In the genomic region with DNA sequence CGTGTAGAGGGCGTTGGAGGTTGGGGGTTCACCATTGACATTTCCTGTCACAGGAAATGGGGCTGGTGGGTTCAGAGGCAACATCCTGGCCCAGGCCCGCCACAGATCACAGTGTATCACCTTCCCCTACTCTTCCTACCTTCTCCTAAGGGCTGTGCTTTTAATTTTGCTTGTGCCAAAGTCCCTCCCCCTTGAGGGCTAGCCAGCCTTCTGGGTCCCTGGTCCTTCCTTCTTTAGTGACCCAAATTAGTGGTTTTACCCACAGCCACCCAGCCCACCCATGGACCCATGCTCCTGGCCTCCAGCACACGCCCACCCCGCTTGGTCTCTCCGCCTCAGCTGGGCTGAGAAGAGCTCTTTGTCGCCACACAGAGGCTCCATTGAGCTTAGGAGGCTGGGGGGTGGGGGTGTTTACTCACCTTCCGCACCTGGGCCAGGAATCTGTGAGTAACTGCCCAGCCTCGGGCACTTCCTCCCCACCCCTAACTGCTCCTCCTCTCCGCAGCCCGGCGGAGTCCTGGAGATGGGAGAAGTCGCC, we compare ENCODE assay signal across 9 mouse cellular contexts. TPM values are rescaled to one million over a fixed set of nuclear protein-coding genes. Genes with fewer than 3 reads are reported as not detected.
DNase-seq lines count a peak whose midpoint lies in the region; ATAC-seq lines count a peak whose summit lies in the region.
"Had no signal": no experiment of that assay in that cellular context is flagged by ENCODE, and none has a peak within 500 bp of the region (broad histone marks: within the 10 kb centered on the region; RNA-seq: fewer than 3 reads in every experiment).

No protein-coding gene starts in this region.

- H3K27me3 ChIP-seq in heart, embryonic 15.5 days, result no peaks in the 10 kb centered on the region
- no peaks in the 10 kb centered on the region for H3K27me3 ChIP-seq in limb, embryonic 11.5 days (ENCODE audit: control insufficient read depth, insufficient read depth, low read length)

- intact Hi-C loops in gastrocnemius, postnatal 36 days (cut with DNase I), result loop anchor here (10.0 kb wide), 1 partner anchor 168 kb away; the partner anchor contains the start of genes Grik5 and Zfp574
- intact Hi-C loops in left cerebral cortex, postnatal 14 days (cut with DNase I), result loop anchor here (5.0 kb wide), 1 partner anchor 45 kb away; no protein-coding TSS in a partner anchor

- peaks cover 10% of the 10 kb centered on the region; the same call in 1 of the 2 replicates for H3K36me3 ChIP-seq in heart, embryonic 15.5 days
- H3K36me3 ChIP-seq in limb, embryonic 11.5 days (ENCODE audit: control insufficient read depth, insufficient read depth, low read length), result 0 out of 2 replicates have a peak, but pooled peaks cover 2% of the 10 kb centered on the region

- no peaks in the 10 kb centered on the region for H3K9me3 ChIP-seq in heart, embryonic 15.5 days (replicated peaks)
- no peaks in the 10 kb centered on the region for H3K9me3 ChIP-seq in limb, embryonic 11.5 days (ENCODE audit: control insufficient read depth, low read length)

- no peak for DNase-seq in heart, postnatal 4 days
- peak; percentile 67 for DNase-seq in R1 (ENCODE audit: low read depth, low spot score)
- DNase-seq in limb, embryonic 11.5 days (ENCODE audit: low spot score), result peak; percentile 54
- no peak for DNase-seq in gastrocnemius, postnatal 36 days
- DNase-seq in left cerebral cortex, postnatal 14 days (ENCODE audit: low spot score in 2 of 2), result no peak

- ATAC-seq in heart, embryonic 15.5 days (replicated peaks; ENCODE audit: insufficient number of reproducible peaks, insufficient read depth, low FRiP score, low read depth), result no peak
- ATAC-seq in limb, embryonic 11.5 days (ENCODE audit: insufficient number of reproducible peaks, low FRiP score, low TSS enrichment, low read depth), result peak; percentile 7; the same call in 1 of the 2 replicates
- ATAC-seq in neutrophil, adult 5-6 weeks (ENCODE audit: extremely low read depth, insufficient number of reproducible peaks, low FRiP score, poor library complexity, severe bottlenecking), result peak; percentile 17; the same call in 1 of the 2 replicates
- no peak for ATAC-seq in frontal cortex, adult (ENCODE audit: low TSS enrichment)

- peak overlapping the region; percentile 13; the same call in 1 of the 2 replicates for H3K4me3 ChIP-seq in heart, embryonic 15.5 days
- no peak overlapping the region; the same call in 1 of the 2 replicates for H3K4me3 ChIP-seq in limb, embryonic 11.5 days (ENCODE audit: low read depth, low read length)

- H3K4me2 ChIP-seq in heart, embryonic 15.5 days, result peak overlapping the region; percentile 31
- peak overlapping the region; percentile 31; the same call in 1 of the 2 replicates for H3K4me2 ChIP-seq in limb, embryonic 11.5 days (ENCODE audit: low read depth, severe bottlenecking)

- no peak overlapping the region for H3K9ac ChIP-seq in heart, embryonic 15.5 days
- no peak overlapping the region for H3K9ac ChIP-seq in limb, embryonic 11.5 days (ENCODE audit: low read length)

- H3K27ac ChIP-seq in heart, embryonic 15.5 days, result peak overlapping the region; percentile 26; the same call in 1 of the 2 replicates
- H3K27ac ChIP-seq in limb, embryonic 11.5 days (replicated peaks; ENCODE audit: low read depth, low read length), result peak overlapping the region; percentile 48; the same call in 1 of the 2 replicates

- H3K4me1 ChIP-seq in heart, embryonic 15.5 days (replicated peaks), result peaks cover 36% of the 10 kb centered on the region
- peaks cover 23% of the 10 kb centered on the region for H3K4me1 ChIP-seq in limb, embryonic 11.5 days (ENCODE audit: control insufficient read depth, insufficient read depth, low read length)

- WGBS in heart, embryonic 15.5 days, result 36% methylated on average over 13 of the region's 13 CpGs
- WGBS in limb, embryonic 11.5 days, result 13% methylated on average over 13 of the region's 13 CpGs

RNA-seq across cellular contexts. Expression of gene Arhgef1, which starts 4.6 kb away (rescaled TPM):
- 59.2 and 92.5 TPM in 2 replicates for polyA plus RNA-seq in heart, embryonic 15.5 days (2015; fragmentation: Nextera tagmentation; extraction: Ambion mirVana)
- total RNA-seq in heart, postnatal 4 days (2021), result 10 to 100 TPM; 87.0 to 88.2 TPM
- polyA plus RNA-seq in limb, embryonic 11.5 days (2014; fragmentation: Nextera tagmentation; extraction: Ambion mirVana), result 69.9 and 84.4 TPM in 2 replicates
- total RNA-seq in neutrophil, adult 5-6 weeks (2017), result 473 and 474 TPM in 2 replicates
- total RNA-seq in gastrocnemius, postnatal 36 days (2021), result 10 to 100 TPM; 28.6 to 31.6 TPM
- total RNA-seq in left cerebral cortex, postnatal 14 days (2021), result 10 to 100 TPM; 80.3 to 89.2 TPM

RNA-seq across cellular contexts. Expression of gene Cd79a, which starts 10.1 kb away (rescaled TPM):
- polyA plus RNA-seq in heart, embryonic 15.5 days (2015; fragmentation: Nextera tagmentation; extraction: Ambion mirVana), result 0.15 and 0.21 TPM in 2 replicates
- total RNA-seq in heart, postnatal 4 days (2021), result 1 to 10 TPM in 1 of 2 experiments, under 1 TPM in 1; 0.88 to 1.4 TPM
- polyA plus RNA-seq in limb, embryonic 11.5 days (2014; fragmentation: Nextera tagmentation; extraction: Ambion mirVana), result 0.30 and 0.56 TPM in 2 replicates
- 464 and 482 TPM in 2 replicates for total RNA-seq in neutrophil, adult 5-6 weeks (2017)
- total RNA-seq in gastrocnemius, postnatal 36 days (2021), result under 1 TPM in 1 of 2 experiments, not detected in 1; 0.23 TPM
- under 1 TPM in 1 of 2 experiments, not detected in 1; 0.55 TPM for total RNA-seq in left cerebral cortex, postnatal 14 days (2021)

RNA-seq across cellular contexts. Expression of gene Rps19, which starts 23.1 kb away (rescaled TPM):
- 1,190 and 1,237 TPM in 2 replicates for polyA plus RNA-seq in heart, embryonic 15.5 days (2015; fragmentation: Nextera tagmentation; extraction: Ambion mirVana)
- total RNA-seq in heart, postnatal 4 days (2021), result 100 to 1,000 TPM; 902 to 929 TPM
- 2,245 and 2,332 TPM in 2 replicates for polyA plus RNA-seq in limb, embryonic 11.5 days (2014; fragmentation: Nextera tagmentation; extraction: Ambion mirVana)
- 834 and 844 TPM in 2 replicates for total RNA-seq in neutrophil, adult 5-6 weeks (2017)
- total RNA-seq in gastrocnemius, postnatal 36 days (2021), result 100 to 1,000 TPM; 283 to 298 TPM
- total RNA-seq in left cerebral cortex, postnatal 14 days (2021), result 100 to 1,000 TPM; 421 to 431 TPM

RNA-seq across cellular contexts. Expression of gene Gm4881, which starts 37.0 kb away (rescaled TPM):
- not detected in 2 replicates for polyA plus RNA-seq in heart, embryonic 15.5 days (2015; fragmentation: Nextera tagmentation; extraction: Ambion mirVana)
- total RNA-seq in heart, postnatal 4 days (2021), result not detected
- polyA plus RNA-seq in limb, embryonic 11.5 days (2014; fragmentation: Nextera tagmentation; extraction: Ambion mirVana), result not detected in 2 replicates
- not detected in 2 replicates for total RNA-seq in neutrophil, adult 5-6 weeks (2017)
- total RNA-seq in gastrocnemius, postnatal 36 days (2021), result not detected
- not detected for total RNA-seq in left cerebral cortex, postnatal 14 days (2021)
- total RNA-seq: liver, adult 2 months had no signal
- polyA plus RNA-seq: liver, adult 2 months had no signal

RNA-seq across cellular contexts. Expression of gene Dmrtc2, which starts 37.4 kb away (rescaled TPM):
- polyA plus RNA-seq in heart, embryonic 15.5 days (2015; fragmentation: Nextera tagmentation; extraction: Ambion mirVana), result not detected in 2 replicates
- total RNA-seq in heart, postnatal 4 days (2021), result not detected
- polyA plus RNA-seq in limb, embryonic 11.5 days (2014; fragmentation: Nextera tagmentation; extraction: Ambion mirVana), result 0.11 TPM in 1 of 2 replicates, not detected in the other
- total RNA-seq in neutrophil, adult 5-6 weeks (2017), result not detected in 2 replicates
- not detected for total RNA-seq in gastrocnemius, postnatal 36 days (2021)
- total RNA-seq in left cerebral cortex, postnatal 14 days (2021), result not detected
- total RNA-seq: liver, adult 2 months had no signal
- polyA plus RNA-seq: liver, adult 2 months had no signal

Comparison
In these comparisons a context has a peak if more than half of its experiments do, and no peak if none do; other contexts are left out.
1. ATAC-seq: peak in limb, embryonic 11.5 days (single experiment) and neutrophil, adult 5-6 weeks (single experiment); none in heart, embryonic 15.5 days (single experiment) and frontal cortex, adult (single experiment).
2. DNase-seq: peak in R1 (single experiment) and limb, embryonic 11.5 days (single experiment); none in heart, postnatal 4 days (single experiment), gastrocnemius, postnatal 36 days (0 of 2) and left cerebral cortex, postnatal 14 days (0 of 2).
3. RNA of gene Cd79a, which starts 10.1 kb away (total RNA-seq): 464 to 482 TPM in neutrophil, adult 5-6 weeks; 0.88 to 1.4 TPM in heart, postnatal 4 days, 0.55 TPM in left cerebral cortex, postnatal 14 days and 0.23 TPM in gastrocnemius, postnatal 36 days; every median in the first group is over 100 times any median in the second.